Mouse (Mus musculus): ENCODE measurements around the gene Gm45785. TPM values are rescaled to one million over a fixed set of nuclear protein-coding genes. Genes with fewer than 3 reads are reported as not detected.

Gm45785 gene
- polyA plus RNA-seq, 1 experiment from 2014 or later: 0.18 TPM

GRCm38 (mm10) chr7:140845683-140846082 lies 10.4 kb downstream of the Gm45785 start:
- H3K4me3 ChIP-seq (replicated peaks; ENCODE audit: low read depth, low read length): no peak overlapping the region
- H3K27me3 ChIP-seq (ENCODE audit: insufficient read depth, low read length): no peaks in the 10 kb centered on the region
- H3K4me1 ChIP-seq (replicated peaks; ENCODE audit: insufficient read depth, low read length): no peaks in the 10 kb centered on the region
- WGBS: 58% methylated on average over 4 of the region's 4 CpGs
- H3K9me3 ChIP-seq (replicated peaks; ENCODE audit: low read length): no peaks in the 10 kb centered on the region
- TF ChIP-seq CTCF (IDR thresholded peaks at IDR 0.05; ENCODE audit: low read depth): no peak
- ATAC-seq (replicated peaks; ENCODE audit: low FRiP score, low read depth) (no peak), DNase-seq (ENCODE audit: low spot score) (no peak)
- no peaks in the 10 kb centered on the region for H3K36me3 ChIP-seq (ENCODE audit: insufficient read depth, low read length)
- H3K27ac ChIP-seq: no peak overlapping the region
- no peak overlapping the region for H3K4me2 ChIP-seq (ENCODE audit: low read length)
- H3K9ac ChIP-seq (ENCODE audit: low read depth, low read length): no peak overlapping the region

- Histone ChIP-seq H3K27me3 (ENCODE audit: insufficient read depth, low read length) (no peaks in the 10 kb centered on the region), H3K9ac (ENCODE audit: low read depth, low read length) (no peak within 1 kb of the TSS), H3K36me3 (ENCODE audit: insufficient read depth, low read length) (no peaks in the 10 kb centered on the region), H3K27ac (no peak within 1 kb of the TSS), H3K4me1 (replicated peaks; ENCODE audit: insufficient read depth, low read length) (no peaks in the 10 kb centered on the region), H3K4me3 (replicated peaks; ENCODE audit: low read depth, low read length) (no peak within 1 kb of the TSS), H3K9me3 (replicated peaks; ENCODE audit: low read length) (no peaks in the 10 kb centered on the region), H3K4me2 (ENCODE audit: low read length) (no peak within 1 kb of the TSS)
- ATAC-seq (replicated peaks; ENCODE audit: low FRiP score, low read depth) (peak; percentile 81), DNase-seq (ENCODE audit: low spot score) (peak; percentile 95)
- 30% methylated on average over 14 of the region's 14 CpGs for WGBS
- TF ChIP-seq CTCF (IDR thresholded peaks at IDR 0.05; ENCODE audit: low read depth): peak; percentile 96
Measured at GRCm38 (mm10) chr7:140844905-140845665, 11.0 kb downstream of the Gm45785 start, which contains the start of gene Scgb1c1. TSS of gene Scgb1c1 (plus strand) at chr7:140845547.

DNA sequence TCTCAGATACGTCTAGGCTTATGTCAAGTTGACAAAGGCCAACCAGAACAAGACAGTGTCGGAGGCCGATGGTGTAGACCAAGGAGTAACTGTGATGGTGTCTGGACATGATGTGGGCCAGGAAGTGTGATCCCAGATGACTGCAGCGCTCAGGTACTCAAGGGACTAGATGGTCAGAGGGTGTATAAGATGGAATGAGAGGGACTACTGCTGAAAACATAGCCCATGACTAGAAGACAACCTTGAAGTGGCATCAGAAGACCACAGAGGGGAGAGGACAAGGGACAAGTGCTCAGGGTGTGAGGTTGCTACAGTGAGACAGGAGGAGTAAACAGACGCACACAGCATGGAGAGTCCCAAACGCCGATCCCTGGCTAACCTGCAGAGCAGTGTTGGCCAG lies 12.3 kb downstream of the Gm45785 start:
- Histone ChIP-seq H3K27ac (no peak overlapping the region), H3K36me3 (ENCODE audit: insufficient read depth, low read length) (no peaks in the 10 kb centered on the region), H3K4me2 (ENCODE audit: low read length) (no peak overlapping the region), H3K4me3 (replicated peaks; ENCODE audit: low read depth, low read length) (no peak overlapping the region), H3K9ac (ENCODE audit: low read depth, low read length) (no peak overlapping the region), H3K4me1 (replicated peaks; ENCODE audit: insufficient read depth, low read length) (no peaks in the 10 kb centered on the region), H3K9me3 (replicated peaks; ENCODE audit: low read length) (no peaks in the 10 kb centered on the region), H3K27me3 (ENCODE audit: insufficient read depth, low read length) (no peaks in the 10 kb centered on the region)
- no peak for TF ChIP-seq CTCF (IDR thresholded peaks at IDR 0.05; ENCODE audit: low read depth)
- WGBS: 75% methylated on average over 7 of the region's 7 CpGs
- ATAC-seq (replicated peaks; ENCODE audit: low FRiP score, low read depth) (no peak), DNase-seq (ENCODE audit: low spot score) (no peak)

DNA sequence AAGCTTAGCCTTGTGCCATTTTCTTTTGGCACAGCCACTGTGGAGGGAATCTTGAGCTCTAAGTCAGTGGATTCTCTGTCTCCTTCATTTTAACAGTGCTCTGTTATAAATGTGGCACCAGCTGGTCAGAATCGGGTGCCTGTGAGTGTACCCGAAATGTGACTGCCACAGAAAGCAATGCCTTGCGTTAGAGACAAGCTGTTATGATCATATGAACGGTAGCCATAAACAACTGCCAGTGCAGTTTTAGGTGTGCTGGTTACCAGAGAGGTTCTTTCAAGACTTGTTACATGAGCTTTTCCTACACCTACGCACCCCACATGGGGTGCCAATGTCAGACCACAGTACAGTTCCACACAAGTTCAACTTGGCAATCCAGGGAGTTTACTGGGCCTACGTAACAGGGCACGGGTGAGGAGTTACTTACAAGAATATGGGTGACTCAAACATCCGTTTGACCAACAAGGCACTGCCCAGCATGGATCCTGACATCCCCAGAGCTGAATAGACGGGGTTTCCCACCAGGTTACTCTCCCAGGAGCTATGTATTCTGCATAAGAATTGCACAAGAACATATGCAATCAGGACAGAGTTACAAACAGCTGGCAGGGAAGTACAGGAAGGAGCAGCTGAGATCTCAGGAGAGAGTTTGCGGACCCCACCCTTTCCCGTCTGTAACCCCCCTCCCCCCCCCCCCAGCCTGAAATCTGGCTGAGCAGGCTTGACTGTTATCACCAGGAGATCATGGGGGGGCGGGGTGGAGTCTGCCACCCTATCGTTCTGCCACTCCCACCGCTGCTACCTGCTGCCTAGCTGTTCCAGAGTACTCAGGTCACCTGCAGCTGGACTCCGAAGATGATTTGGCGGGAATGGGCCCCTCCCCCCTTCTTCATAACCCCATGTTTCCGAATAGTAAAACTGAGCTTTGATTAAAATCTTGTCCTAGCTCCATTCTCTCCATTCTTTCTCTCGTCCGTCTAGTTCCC lies 15.1 kb downstream of the Gm45785 start:
- Histone ChIP-seq H3K4me1 (replicated peaks; ENCODE audit: insufficient read depth, low read length) (no peaks in the 10 kb centered on the region), H3K4me2 (ENCODE audit: low read length) (no peak overlapping the region), H3K9me3 (replicated peaks; ENCODE audit: low read length) (no peaks in the 10 kb centered on the region), H3K27me3 (ENCODE audit: insufficient read depth, low read length) (no peaks in the 10 kb centered on the region), H3K9ac (ENCODE audit: low read depth, low read length) (no peak overlapping the region), H3K36me3 (ENCODE audit: insufficient read depth, low read length) (no peaks in the 10 kb centered on the region), H3K27ac (no peak overlapping the region), H3K4me3 (replicated peaks; ENCODE audit: low read depth, low read length) (no peak overlapping the region)
- ATAC-seq (replicated peaks; ENCODE audit: low FRiP score, low read depth): no peak
- WGBS: 39% methylated on average over 19 of the region's 19 CpGs
- TF ChIP-seq CTCF (IDR thresholded peaks at IDR 0.05; ENCODE audit: low read depth): no peak
- DNase-seq (ENCODE audit: low spot score): no peak

DNA sequence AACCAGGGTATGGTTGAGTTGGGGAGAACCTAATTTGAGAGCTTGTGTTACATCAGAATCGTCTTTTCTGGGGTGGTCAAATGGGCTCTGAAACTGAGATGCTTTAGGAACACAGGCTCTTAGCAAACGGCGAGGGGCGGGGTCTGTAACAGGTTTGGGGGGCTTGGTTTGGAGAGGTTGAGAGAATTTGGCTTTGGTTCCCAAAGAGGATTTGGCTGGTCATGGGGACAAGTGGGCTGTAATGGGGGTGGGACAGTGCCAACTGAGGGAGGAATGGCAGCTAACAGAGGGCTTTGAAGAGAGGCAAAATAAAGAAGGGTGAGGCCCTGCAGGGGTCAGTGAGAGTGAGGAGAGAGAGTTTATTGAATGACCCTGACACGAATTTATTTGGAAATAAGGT lies 16.6 kb downstream of the Gm45785 start:
- no peaks in the 10 kb centered on the region for H3K9me3 ChIP-seq (replicated peaks; ENCODE audit: low read length)
- H3K9ac ChIP-seq (ENCODE audit: low read depth, low read length): no peak overlapping the region
- no peak for TF ChIP-seq CTCF (IDR thresholded peaks at IDR 0.05; ENCODE audit: low read depth)
- no peaks in the 10 kb centered on the region for H3K27me3 ChIP-seq (ENCODE audit: insufficient read depth, low read length)
- WGBS: 47% methylated on average over 5 of the region's 5 CpGs
- no peak overlapping the region for H3K27ac ChIP-seq
- no peak overlapping the region for H3K4me3 ChIP-seq (replicated peaks; ENCODE audit: low read depth, low read length)
- no peaks in the 10 kb centered on the region for H3K36me3 ChIP-seq (ENCODE audit: insufficient read depth, low read length)
- H3K4me1 ChIP-seq (replicated peaks; ENCODE audit: insufficient read depth, low read length): no peaks in the 10 kb centered on the region
- no peak overlapping the region for H3K4me2 ChIP-seq (ENCODE audit: low read length)
- DNase-seq (ENCODE audit: low spot score) (no peak), ATAC-seq (replicated peaks; ENCODE audit: low FRiP score, low read depth) (no peak)

Measured in kidney, postnatal 0 days (tissue).